ENCODE assay signal across 23 mouse cellular contexts in genomic region chr14:17411299-17411698, GRCm38 (mm10).
A peak's percentile ranks its signal among the peaks of the same experiment; 100 is the strongest.
DNase-seq lines count a peak whose midpoint lies in the region; ATAC-seq and TF ChIP-seq lines count a peak whose summit lies in the region.
"Had no signal": no experiment of that assay in that cellular context is flagged by ENCODE, and none has a peak within 500 bp of the region (broad histone marks: within the 10 kb centered on the region; RNA-seq: fewer than 3 reads in every experiment).

No protein-coding gene starts in this region.

- H3K27me3 ChIP-seq in intestine, embryonic 16.5 days (replicated peaks; ENCODE audit: control insufficient read depth, insufficient read depth, low read length) = no peaks in the 10 kb centered on the region
- H3K27me3 ChIP-seq in intestine, postnatal 0 days (replicated peaks; ENCODE audit: control insufficient read depth, insufficient read depth, low read length) = no peaks in the 10 kb centered on the region
- H3K27me3 ChIP-seq in lung, postnatal 0 days (replicated peaks; ENCODE audit: insufficient read depth, low read length) = no peaks in the 10 kb centered on the region
- H3K27me3 ChIP-seq: heart, embryonic 13.5 days; hindbrain, embryonic 13.5 days; liver, embryonic 13.5 days; neural tube, embryonic 15.5 days had no signal

- H3K27ac ChIP-seq in intestine, embryonic 16.5 days (ENCODE audit: low read length) = no peak overlapping the region
- H3K27ac ChIP-seq in intestine, postnatal 0 days (ENCODE audit: low read depth, low read length) = no peak overlapping the region
- no peak overlapping the region for H3K27ac ChIP-seq in lung, postnatal 0 days (ENCODE audit: low read length)
- H3K27ac ChIP-seq in brown adipose tissue, adult 24 weeks (replicated peaks; ENCODE audit: low read depth, low read length) = peak overlapping the region; percentile 24; the same call in 1 of the 2 replicates
- H3K27ac ChIP-seq in macrophage = peak overlapping the region; percentile 63
- H3K27ac ChIP-seq: forebrain, embryonic 10.5 days; heart, embryonic 13.5 days; hindbrain, embryonic 13.5 days; liver, embryonic 13.5 days; midbrain, embryonic 10.5 days; neural tube, embryonic 15.5 days had no signal

- H3K4me3 ChIP-seq in intestine, embryonic 16.5 days (ENCODE audit: low read length) = no peak overlapping the region
- H3K4me3 ChIP-seq in intestine, postnatal 0 days (ENCODE audit: low read depth, low read length) = no peak overlapping the region
- no peak overlapping the region for H3K4me3 ChIP-seq in lung, postnatal 0 days (ENCODE audit: low read depth, low read length)
- H3K4me3 ChIP-seq in brown adipose tissue, adult 24 weeks (ENCODE audit: insufficient read depth, low read depth, low read length) = no peak overlapping the region
- H3K4me3 ChIP-seq in macrophage (ENCODE audit: inconsistent target) = no peak overlapping the region
- H3K4me3 ChIP-seq: forebrain, embryonic 10.5 days; heart, embryonic 13.5 days; hindbrain, embryonic 13.5 days; liver, embryonic 13.5 days; midbrain, embryonic 10.5 days; neural tube, embryonic 15.5 days had no signal

- no peaks in the 10 kb centered on the region for H3K9me3 ChIP-seq in intestine, embryonic 16.5 days (ENCODE audit: control insufficient read depth, low read length)
- H3K9me3 ChIP-seq in intestine, postnatal 0 days (ENCODE audit: control insufficient read depth) = no peaks in the 10 kb centered on the region
- H3K9me3 ChIP-seq in lung, postnatal 0 days (ENCODE audit: low read length) = no peaks in the 10 kb centered on the region
- H3K9me3 ChIP-seq: forebrain, embryonic 10.5 days; heart, embryonic 13.5 days; hindbrain, embryonic 13.5 days; liver, embryonic 13.5 days; midbrain, embryonic 10.5 days; neural tube, embryonic 15.5 days had no signal

- no peak overlapping the region for H3K4me2 ChIP-seq in intestine, embryonic 16.5 days (ENCODE audit: low read depth, low read length)
- H3K4me2 ChIP-seq in intestine, postnatal 0 days (replicated peaks; ENCODE audit: low read depth) = no peak overlapping the region
- H3K4me2 ChIP-seq in lung, postnatal 0 days (replicated peaks; ENCODE audit: low read depth, low read length) = no peak overlapping the region
- H3K4me2 ChIP-seq: heart, embryonic 13.5 days; hindbrain, embryonic 13.5 days; liver, embryonic 13.5 days; neural tube, embryonic 15.5 days had no signal

- H3K79me2 ChIP-seq in macrophage (ENCODE audit: inconsistent target) = no peaks in the 10 kb centered on the region

- no peaks in the 10 kb centered on the region for H3K36me3 ChIP-seq in intestine, embryonic 16.5 days (ENCODE audit: control insufficient read depth, insufficient read depth, low read length)
- H3K36me3 ChIP-seq in intestine, postnatal 0 days (ENCODE audit: control insufficient read depth, insufficient read depth) = no peaks in the 10 kb centered on the region
- no peaks in the 10 kb centered on the region for H3K36me3 ChIP-seq in lung, postnatal 0 days (ENCODE audit: insufficient read depth, low read length)
- no peaks in the 10 kb centered on the region for H3K36me3 ChIP-seq in macrophage (ENCODE audit: inconsistent target)
- H3K36me3 ChIP-seq: forebrain, embryonic 10.5 days; heart, embryonic 13.5 days; hindbrain, embryonic 13.5 days; liver, embryonic 13.5 days; midbrain, embryonic 10.5 days; neural tube, embryonic 15.5 days had no signal

- ATAC-seq in intestine, embryonic 16.5 days = peak; percentile 49; the same call in 1 of the 2 replicates
- no peak for ATAC-seq in intestine, postnatal 0 days
- peak; percentile 37; the same call in 1 of the 2 replicates for ATAC-seq in lung, postnatal 0 days
- ATAC-seq: forebrain, embryonic 16.5 days had no signal

- TF ChIP-seq CTCF in intestine, postnatal 0 days (IDR thresholded peaks at IDR 0.05; ENCODE audit: low read depth) = no peak
- TF ChIP-seq CTCF in lung, postnatal 0 days (IDR thresholded peaks at IDR 0.05) = no peak

- no peak for TF ChIP-seq EP300 in lung, postnatal 0 days (IDR thresholded peaks at IDR 0.05)

- no peak for DNase-seq in lung, postnatal 0 days (ENCODE audit: low spot score)
- DNase-seq in lung, adult 18-20 months = no peak
- no peak for DNase-seq in ovary, adult 18-20 months (ENCODE audit: low spot score)
- DNase-seq: adrenal gland, adult 2 months; cerebellum, adult 18-20 months; cerebellum, postnatal 14 days; gastrocnemius, postnatal 10 days; kidney, adult 2 months; kidney, postnatal 25 days; layer of hippocampus, postnatal 36 days; liver, embryonic 13.5 days; thymus, adult 2 months; thymus, postnatal 4 days had no signal

- no peak overlapping the region for H3K9ac ChIP-seq in intestine, embryonic 16.5 days (ENCODE audit: low read depth, low read length)
- H3K9ac ChIP-seq in intestine, postnatal 0 days (ENCODE audit: low read depth, low read length) = no peak overlapping the region
- no peak overlapping the region for H3K9ac ChIP-seq in lung, postnatal 0 days (replicated peaks; ENCODE audit: low read depth)
- H3K9ac ChIP-seq: heart, embryonic 13.5 days; hindbrain, embryonic 13.5 days; liver, embryonic 13.5 days; neural tube, embryonic 15.5 days had no signal

- peaks cover 3% of the 10 kb centered on the region; the same call in 1 of the 2 replicates for H3K4me1 ChIP-seq in intestine, embryonic 16.5 days (ENCODE audit: control insufficient read depth, insufficient read depth, low read length)
- no peaks in the 10 kb centered on the region for H3K4me1 ChIP-seq in intestine, postnatal 0 days (replicated peaks; ENCODE audit: control insufficient read depth, insufficient read depth, low read length)
- H3K4me1 ChIP-seq in lung, postnatal 0 days (ENCODE audit: insufficient read depth, low read depth, low read length) = peaks cover 7% of the 10 kb centered on the region; the same call in 1 of the 2 replicates
- H3K4me1 ChIP-seq in brown adipose tissue, adult 24 weeks (ENCODE audit: control insufficient read depth, insufficient read depth, insufficient read length, low read length) = peaks cover 9% of the 10 kb centered on the region
- H3K4me1 ChIP-seq: hindbrain, embryonic 13.5 days; liver, embryonic 13.5 days; neural tube, embryonic 15.5 days had no signal

- 20% methylated on average over 1 of the region's 1 CpGs for WGBS in intestine, embryonic 16.5 days
- 29% methylated on average over 1 of the region's 1 CpGs for WGBS in intestine, postnatal 0 days
- WGBS in lung, postnatal 0 days = 49% methylated on average over 1 of the region's 1 CpGs
- WGBS in macrophage (ENCODE audit: missing documents) = 70% methylated on average over 1 of the region's 1 CpGs

Comparison
In these comparisons a context has a peak if more than half of its experiments do, and no peak if none do; other contexts are left out.
1. H3K27ac ChIP-seq: peak in brown adipose tissue, adult 24 weeks (single experiment) and macrophage (single experiment); none in intestine, embryonic 16.5 days (single experiment), intestine, postnatal 0 days (single experiment) and lung, postnatal 0 days (single experiment).